Mouse (Mus musculus) CH12.LX (cell line): ENCODE results near the gene Gja8. TPM values are rescaled to one million over a fixed set of nuclear protein-coding genes. Genes with fewer than 3 reads are reported as not detected.

Source experiments
- DNase-seq: peaks from one replicate; pipeline ENCODE4 v3.0.0-alpha.2; 2013; ENCODE audit errors: extremely low read depth
- H3K27ac ChIP-seq: 2 replicates; pipeline ENCODE4 v1.5.1; 2012; ENCODE audit warnings: low read depth, mild to moderate bottlenecking, control low read depth, moderate library complexity; ENCODE audit not compliant: insufficient read depth
- H3K27me3 ChIP-seq: replicated peaks from 2 replicates; pipeline ENCODE3; 2012; ENCODE audit warnings: inconsistent platforms
- H3K36me3 ChIP-seq, 2 experiments: replicated peaks in 1 of 2; 2 replicates each; pipeline versions ENCODE3 to v1.6.1; 2012; ENCODE audit warnings: inconsistent platforms in 1 of 2, low read length in 1 of 2, mild to moderate bottlenecking in 1 of 2, mixed read lengths in 1 of 2, moderate library complexity in 1 of 2; ENCODE audit not compliant: control insufficient read depth in 1 of 2, insufficient read depth in 1 of 2
- H3K4me1 ChIP-seq, 2 experiments: 2 replicates each; pipeline ENCODE4 v1.6.1; 2012; ENCODE audit warnings: inconsistent platforms in 1 of 2, moderate library complexity in 1 of 2; ENCODE audit not compliant: insufficient read depth in 2 of 2, control insufficient read depth in 1 of 2
- H3K4me2 ChIP-seq: 2 replicates; pipeline ENCODE4 v1.6.1; 2012; ENCODE audit warnings: low read depth, mild to moderate bottlenecking, control low read depth; ENCODE audit not compliant: poor library complexity, insufficient read depth, severe bottlenecking
- H3K4me3 ChIP-seq, 3 experiments: fragments of 150-350 bp in 1 of 3; sonication (generic) in 1 of 3; replicated peaks in 1 of 3; 2 replicates each; pipeline versions ENCODE3 to v1.5.1; 2011 to 2012; ENCODE audit warnings: low read depth in 2 of 3, low read length in 2 of 3, mild to moderate bottlenecking in 2 of 3, moderate library complexity in 2 of 3, control low read depth in 1 of 3, improper control_type of control experiment in 1 of 3, inconsistent platforms in 1 of 3, mixed read lengths in 1 of 3; ENCODE audit not compliant: poor library complexity in 1 of 3
- H3K79me2 ChIP-seq: replicated peaks from 2 replicates; pipeline ENCODE4 v1.6.1; 2012; ENCODE audit warnings: mild to moderate bottlenecking, moderate library complexity; ENCODE audit not compliant: control insufficient read depth, poor library complexity, insufficient read depth, severe bottlenecking; ENCODE audit errors: extremely low read depth
- H3K9ac ChIP-seq: 2 replicates; pipeline ENCODE4 v1.6.1; 2012; ENCODE audit warnings: low read depth, mild to moderate bottlenecking, control low read depth, moderate library complexity; ENCODE audit not compliant: insufficient read depth
- H3K9me3 ChIP-seq: replicated peaks from 2 replicates; pipeline ENCODE3; 2012; ENCODE audit warnings: low read length, inconsistent platforms, mixed read lengths
- ETS1 ChIP-seq: conservative IDR thresholded peaks from 2 replicates; pipeline ENCODE4 v1.6.1; 2012; ENCODE audit warnings: low read depth, mild to moderate bottlenecking, inconsistent platforms, low read length, improper control_type of control experiment, moderate library complexity
- KAT2A ChIP-seq: IDR thresholded peaks from 2 replicates; pipeline ENCODE4 v1.6.1; 2012; ENCODE audit warnings: low read length, improper control_type of control experiment, inconsistent platforms; ENCODE audit not compliant: insufficient replicate concordance
- MAFK ChIP-seq: IDR thresholded peaks from 2 replicates; pipeline ENCODE4 v1.6.1; 2011; ENCODE audit warnings: low read length, improper control_type of control experiment; ENCODE audit not compliant: insufficient replicate concordance
- MAZ ChIP-seq: IDR thresholded peaks from 2 replicates; pipeline ENCODE4 v1.6.1; 2012; ENCODE audit warnings: low read depth, mild to moderate bottlenecking, inconsistent platforms, low read length, improper control_type of control experiment, moderate library complexity
- MYC ChIP-seq: IDR thresholded peaks from 2 replicates; pipeline ENCODE4 v1.6.1; 2011; ENCODE audit warnings: low read depth, mild to moderate bottlenecking, improper control_type of control experiment, low read length
- NELFE ChIP-seq: IDR thresholded peaks from 2 replicates; pipeline ENCODE4 v1.6.1; 2011; ENCODE audit warnings: low read depth, low read length, improper control_type of control experiment
- POLR2A ChIP-seq: IDR thresholded peaks from 2 replicates; pipeline ENCODE4 v1.6.1; 2011; ENCODE audit warnings: low read depth, mild to moderate bottlenecking, improper control_type of control experiment, low read length
- ZKSCAN1 ChIP-seq: IDR thresholded peaks from 2 replicates; pipeline ENCODE4 v1.6.1; 2012; ENCODE audit warnings: low read depth, inconsistent platforms, low read length, improper control_type of control experiment, borderline replicate concordance
- ZNF384 ChIP-seq: IDR thresholded peaks from 2 replicates; pipeline ENCODE4 v1.6.1; 2012; ENCODE audit warnings: low read depth, low read length, improper control_type of control experiment, inconsistent platforms
- dilution Hi-C: fragments of 300-500 bp; cut with MboI; formaldehyde crosslinking; loops from 2 replicates; pipeline ENCODE4 v1.14.3; 2020; ENCODE audit warnings: low sequenced_read_pairs; ENCODE audit not compliant: extremely low pct_unique_long_range_greater_than_20kb, extremely low pct_ligation_motif_present
- in situ Hi-C: fragments of 300-500 bp; cut with MboI; formaldehyde crosslinking; loops from 3 replicates; pipeline ENCODE4 v1.14.3; 2019; ENCODE audit warnings: low sequenced_read_pairs, low pct_ligation_motif_present, low pct_unique_long_range_greater_than_20kb, mixed read lengths
- polyA plus RNA-seq: library from polyadenylated mRNA; unstranded; fragments of >175 nt; gene quantifications from 2 replicates; pipeline ENCODE4 v1.2.1, GENCODE M21; 2012; ENCODE audit warnings: low read depth; ENCODE audit not compliant: insufficient read length
- total RNA-seq, 2 experiments: library from RNA; depleted of rRNA; stranded (reverse); fragments of 300-350 nt in 1 of 2; fragments of >200 nt in 1 of 2; gene quantifications; 2 replicates each; pipeline ENCODE4 v1.2.3; 2012 to 2014

The Gja8 gene
- total and polyA plus RNA-seq, 3 experiments = not detected

DNA sequence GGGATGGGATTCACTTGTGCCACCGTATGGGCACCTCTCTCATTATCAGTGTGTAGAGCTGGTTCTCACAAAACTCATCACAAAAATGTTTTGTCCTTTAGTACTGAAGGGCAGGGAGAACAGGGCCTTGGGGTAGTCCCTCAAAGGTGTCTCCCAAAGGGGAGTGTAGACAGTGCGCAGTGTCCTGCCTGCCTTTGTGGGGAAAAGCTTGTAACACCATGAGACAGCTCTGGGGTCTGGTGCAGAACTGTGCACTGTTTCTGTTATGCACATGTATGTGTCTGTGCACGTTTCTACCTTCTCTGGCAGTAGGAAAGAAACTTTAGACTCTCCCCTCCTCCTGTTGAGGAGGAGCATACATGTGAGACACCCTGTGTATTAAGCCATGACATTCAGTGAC, 58.0 kb downstream of the Gja8 start:
- H3K4me2 ChIP-seq = no peak overlapping the region
- H3K27ac ChIP-seq = no peak overlapping the region
- no peak overlapping the region for H3K4me3 ChIP-seq
- H3K9me3 ChIP-seq = no peaks in the 10 kb centered on the region
- H3K4me1 ChIP-seq = no peaks in the 10 kb centered on the region
- peaks cover 32 to 51% of the 10 kb centered on the region in 2 experiments for H3K36me3 ChIP-seq
- H3K79me2 ChIP-seq = no peaks in the 10 kb centered on the region
- in situ Hi-C loops (no loop called here), dilution Hi-C loops (no loop called here)
- H3K9ac ChIP-seq = no peak overlapping the region
- TF ChIP-seq POLR2A = no peak
- TF ChIP-seq NELFE = no peak
- TF ChIP-seq MAZ = no peak
- TF ChIP-seq ZKSCAN1 = no peak
- no peak for TF ChIP-seq ZNF384
- TF ChIP-seq MYC = no peak
- TF ChIP-seq ETS1 = no peak
- no peak for TF ChIP-seq MAFK
- no peak for TF ChIP-seq KAT2A
- no peaks in the 10 kb centered on the region for H3K27me3 ChIP-seq
- no peak for DNase-seq

Other genes with a start within 250 kb of the Gja8 start
- gene Pias3, start 229.6 kb downstream of the Gja8 start, total RNA-seq (2012; rRNA removed) = 10.2 and 13.1 TPM in 2 replicates
- gene Pias3, start 229.6 kb downstream of the Gja8 start, total RNA-seq (2014; rRNA removed) = 5.9 and 6.3 TPM in 2 replicates
- gene Pias3, start 229.6 kb downstream of the Gja8 start, polyA plus RNA-seq = 20.2 and 21.4 TPM in 2 replicates
- gene Nudt17, start 217.5 kb downstream of the Gja8 start, total RNA-seq (2012; rRNA removed) = 0.84 and 1.0 TPM in 2 replicates
- 0.21 and 0.39 TPM in 2 replicates for gene Nudt17, start 217.5 kb downstream of the Gja8 start, total RNA-seq (2014; rRNA removed)
- gene Nudt17, start 217.5 kb downstream of the Gja8 start, polyA plus RNA-seq = 1.1 and 1.9 TPM in 2 replicates
- 31.6 and 34.5 TPM in 2 replicates for gene Polr3c, start 198.4 kb downstream of the Gja8 start, total RNA-seq (2012; rRNA removed)
- gene Polr3c, start 198.4 kb downstream of the Gja8 start, total RNA-seq (2014; rRNA removed) = 14.6 and 18.1 TPM in 2 replicates
- 78.3 and 79.5 TPM in 2 replicates for gene Polr3c, start 198.4 kb downstream of the Gja8 start, polyA plus RNA-seq
- 25.8 and 28.5 TPM in 2 replicates for gene Rnf115, start 198.4 kb downstream of the Gja8 start, total RNA-seq (2012; rRNA removed)
- 79.3 and 83.5 TPM in 2 replicates for gene Rnf115, start 198.4 kb downstream of the Gja8 start, total RNA-seq (2014; rRNA removed)
- gene Rnf115, start 198.4 kb downstream of the Gja8 start, polyA plus RNA-seq = 61.1 and 64.7 TPM in 2 replicates
- 0.13 TPM in 2 replicates for gene Pdzk1, start 96.7 kb downstream of the Gja8 start, total RNA-seq (2012; rRNA removed)
- gene Pdzk1, start 96.7 kb downstream of the Gja8 start, total RNA-seq (2014; rRNA removed) = not detected in 2 replicates
- gene Pdzk1, start 96.7 kb downstream of the Gja8 start, polyA plus RNA-seq = 0.11 TPM in 1 of 2 replicates, not detected in the other
- gene Cd160, start 96.7 kb downstream of the Gja8 start, total RNA-seq (2012; rRNA removed) = not detected in 2 replicates
- not detected in 2 replicates for gene Cd160, start 96.7 kb downstream of the Gja8 start, total RNA-seq (2014; rRNA removed)
- 0.15 TPM in 1 of 2 replicates, not detected in the other for gene Cd160, start 96.7 kb downstream of the Gja8 start, polyA plus RNA-seq
- gene Gja5, start 21.3 kb downstream of the Gja8 start, total RNA-seq (2012; rRNA removed) = not detected in 2 replicates
- not detected in 2 replicates for gene Gja5, start 21.3 kb downstream of the Gja8 start, total RNA-seq (2014; rRNA removed)
- not detected in 2 replicates for gene Gja5, start 21.3 kb downstream of the Gja8 start, polyA plus RNA-seq
- gene Gpr89, start 20.7 kb downstream of the Gja8 start, total RNA-seq (2012; rRNA removed) = 27.9 and 28.9 TPM in 2 replicates
- 30.8 and 32.8 TPM in 2 replicates for gene Gpr89, start 20.7 kb downstream of the Gja8 start, total RNA-seq (2014; rRNA removed)
- gene Gpr89, start 20.7 kb downstream of the Gja8 start, polyA plus RNA-seq = 31.3 and 31.9 TPM in 2 replicates
- gene Acp6, start 232.8 kb upstream of the Gja8 start, total RNA-seq (2012; rRNA removed) = 7.5 and 12.5 TPM in 2 replicates
- gene Acp6, start 232.8 kb upstream of the Gja8 start, total RNA-seq (2014; rRNA removed) = 12.1 and 12.2 TPM in 2 replicates
- 10.3 and 10.8 TPM in 2 replicates for gene Acp6, start 232.8 kb upstream of the Gja8 start, polyA plus RNA-seq